26 mouse cellular contexts compared by ENCODE assay signal in the genomic region with DNA sequence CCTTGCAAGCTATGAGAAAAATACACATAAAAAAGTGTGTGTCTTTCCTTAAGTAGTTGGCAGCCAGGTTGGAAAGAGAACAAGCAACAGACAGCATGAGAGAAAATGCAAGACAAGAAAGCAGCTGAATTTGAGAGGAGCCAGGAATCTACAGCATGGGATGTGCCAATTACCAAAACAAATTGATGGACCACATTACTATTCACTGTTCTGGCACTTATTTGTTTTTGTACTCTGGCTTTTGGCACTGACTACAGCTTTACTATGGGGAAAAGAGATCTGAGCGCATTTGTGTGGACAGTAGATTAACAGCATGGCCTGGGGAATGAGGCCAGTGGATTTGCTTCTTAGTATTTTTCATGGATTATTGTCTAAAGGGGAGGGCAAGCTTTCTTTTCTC.
DNase-seq lines count a peak whose midpoint lies in the region; ATAC-seq lines count a peak whose summit lies in the region.
"Had no signal": no experiment of that assay in that cellular context is flagged by ENCODE, and none has a peak within 500 bp of the region (broad histone marks: within the 10 kb centered on the region; RNA-seq: fewer than 3 reads in every experiment).

No protein-coding gene starts in this region.

- H3K27me3 ChIP-seq in hindbrain, embryonic 15.5 days = no peaks in the 10 kb centered on the region
- H3K27me3 ChIP-seq in hindbrain, embryonic 12.5 days = no peaks in the 10 kb centered on the region
- H3K27me3 ChIP-seq in midbrain, embryonic 14.5 days (ENCODE audit: control insufficient read depth, insufficient read depth, low read length) = no peaks in the 10 kb centered on the region
- no peaks in the 10 kb centered on the region for H3K27me3 ChIP-seq in midbrain, embryonic 13.5 days
- H3K27me3 ChIP-seq: heart, embryonic 15.5 days; neural tube, embryonic 13.5 days; stomach, embryonic 15.5 days had no signal

- H3K27ac ChIP-seq in hindbrain, embryonic 15.5 days (replicated peaks) = no peak overlapping the region
- H3K27ac ChIP-seq in hindbrain, embryonic 12.5 days = no peak overlapping the region
- H3K27ac ChIP-seq in midbrain, embryonic 14.5 days (replicated peaks; ENCODE audit: low read depth, low read length) = no peak overlapping the region
- H3K27ac ChIP-seq in midbrain, embryonic 13.5 days = no peak overlapping the region
- H3K27ac ChIP-seq: gastrocnemius, adult 2 months; heart, embryonic 15.5 days; layer of hippocampus, adult 2 months; limb, embryonic 10.5 days; midbrain, embryonic 10.5 days; neural tube, embryonic 13.5 days; stomach, embryonic 15.5 days had no signal

- H3K4me3 ChIP-seq in hindbrain, embryonic 15.5 days = no peak overlapping the region
- H3K4me3 ChIP-seq in hindbrain, embryonic 12.5 days = no peak overlapping the region
- H3K4me3 ChIP-seq in midbrain, embryonic 14.5 days (replicated peaks; ENCODE audit: low read depth, low read length) = no peak overlapping the region
- H3K4me3 ChIP-seq in midbrain, embryonic 13.5 days (replicated peaks) = no peak overlapping the region
- H3K4me3 ChIP-seq: gastrocnemius, adult 2 months; heart, embryonic 15.5 days; layer of hippocampus, adult 2 months; limb, embryonic 10.5 days; midbrain, embryonic 10.5 days; myocyte; neural tube, embryonic 13.5 days; stomach, embryonic 15.5 days had no signal

- no peaks in the 10 kb centered on the region for H3K9me3 ChIP-seq in hindbrain, embryonic 15.5 days
- H3K9me3 ChIP-seq in hindbrain, embryonic 12.5 days (replicated peaks) = no peaks in the 10 kb centered on the region
- H3K9me3 ChIP-seq in midbrain, embryonic 14.5 days (ENCODE audit: control insufficient read depth, low read length) = peaks cover 4% of the 10 kb centered on the region; the same call in 1 of the 2 replicates
- H3K9me3 ChIP-seq in midbrain, embryonic 13.5 days = no peaks in the 10 kb centered on the region
- H3K9me3 ChIP-seq: heart, embryonic 15.5 days; limb, embryonic 10.5 days; midbrain, embryonic 10.5 days; neural tube, embryonic 13.5 days; stomach, embryonic 15.5 days had no signal

- H3K9ac ChIP-seq in hindbrain, embryonic 15.5 days = no peak overlapping the region
- no peak overlapping the region for H3K9ac ChIP-seq in hindbrain, embryonic 12.5 days
- no peak overlapping the region for H3K9ac ChIP-seq in midbrain, embryonic 14.5 days (replicated peaks; ENCODE audit: low read length)
- H3K9ac ChIP-seq in midbrain, embryonic 13.5 days (replicated peaks) = no peak overlapping the region
- H3K9ac ChIP-seq: heart, embryonic 15.5 days; neural tube, embryonic 13.5 days; stomach, embryonic 15.5 days had no signal

- no peaks in the 10 kb centered on the region for H3K4me1 ChIP-seq in hindbrain, embryonic 15.5 days (replicated peaks)
- H3K4me1 ChIP-seq in hindbrain, embryonic 12.5 days = no peaks in the 10 kb centered on the region
- H3K4me1 ChIP-seq in midbrain, embryonic 14.5 days (ENCODE audit: control insufficient read depth, insufficient read depth, low read length) = no peaks in the 10 kb centered on the region
- 0 out of 2 replicates have a peak, but pooled peaks cover 3% of the 10 kb centered on the region for H3K4me1 ChIP-seq in midbrain, embryonic 13.5 days (replicated peaks)
- H3K4me1 ChIP-seq: heart, embryonic 15.5 days; limb, embryonic 10.5 days; midbrain, embryonic 10.5 days; stomach, embryonic 15.5 days had no signal

- H3K36me3 ChIP-seq in hindbrain, embryonic 15.5 days = no peaks in the 10 kb centered on the region
- H3K36me3 ChIP-seq in hindbrain, embryonic 12.5 days = no peaks in the 10 kb centered on the region
- H3K36me3 ChIP-seq in midbrain, embryonic 14.5 days (ENCODE audit: control insufficient read depth, insufficient read depth, low read length) = no peaks in the 10 kb centered on the region
- no peaks in the 10 kb centered on the region for H3K36me3 ChIP-seq in midbrain, embryonic 13.5 days
- H3K36me3 ChIP-seq: heart, embryonic 15.5 days; limb, embryonic 10.5 days; midbrain, embryonic 10.5 days; neural tube, embryonic 13.5 days; stomach, embryonic 15.5 days had no signal

- 48% methylated on average over 1 of the region's 1 CpGs for whole genome bisulfite sequencing in hindbrain, embryonic 15.5 days
- WGBS in hindbrain, embryonic 12.5 days = 60% methylated on average over 1 of the region's 1 CpGs
- 30% methylated on average over 1 of the region's 1 CpGs for WGBS in midbrain, embryonic 14.5 days
- 48% methylated on average over 1 of the region's 1 CpGs for WGBS in midbrain, embryonic 13.5 days

- peak; percentile 51; the same call in 1 of the 2 replicates for ATAC-seq in hindbrain, embryonic 15.5 days (ENCODE audit: low FRiP score, low read depth)
- no peak for ATAC-seq in hindbrain, embryonic 12.5 days (ENCODE audit: low FRiP score)
- 0 out of 2 replicates have a peak, but pooled peaks have one; percentile 46 for ATAC-seq in midbrain, embryonic 14.5 days (ENCODE audit: low FRiP score, low TSS enrichment)
- ATAC-seq in midbrain, embryonic 13.5 days = no peak

- H3K4me2 ChIP-seq in hindbrain, embryonic 15.5 days = no peak overlapping the region
- H3K4me2 ChIP-seq in hindbrain, embryonic 12.5 days (replicated peaks) = no peak overlapping the region
- H3K4me2 ChIP-seq in midbrain, embryonic 14.5 days (ENCODE audit: low read length) = no peak overlapping the region
- no peak overlapping the region for H3K4me2 ChIP-seq in midbrain, embryonic 13.5 days (replicated peaks)
- H3K4me2 ChIP-seq: heart, embryonic 15.5 days; neural tube, embryonic 13.5 days; stomach, embryonic 15.5 days had no signal

- DNase-seq in cerebellum, postnatal 10 days = peak; percentile 47 to 51
- no peak for DNase-seq in cerebellum, adult 8-10 months
- peak; percentile 41 for DNase-seq in midbrain, embryonic 14.5 days
- peak; percentile 2 for DNase-seq in skeletal muscle tissue, adult 2 months (ENCODE audit: low read depth, low spot score)
- no peak for DNase-seq in heart, adult 11 months
- DNase-seq: adrenal gland, postnatal 10 days; cerebellum, adult 9-11 months; gastrocnemius, adult 2 months; heart, postnatal 36 days; kidney, adult 8-10 months; kidney, postnatal 25 days; liver; lung, postnatal 10 days; right cerebral cortex, adult 18-20 months; right cerebral cortex, postnatal 4 days; thymus, adult 18-20 months had no signal

Comparison
In these comparisons a context has a peak if more than half of its experiments do, and no peak if none do; other contexts are left out.
1. DNase-seq: peak in cerebellum, postnatal 10 days (2 of 2), midbrain, embryonic 14.5 days (single experiment) and skeletal muscle tissue, adult 2 months (single experiment); none in cerebellum, adult 8-10 months (single experiment) and heart, adult 11 months (single experiment).
2. ATAC-seq: peak in hindbrain, embryonic 15.5 days (single experiment) and midbrain, embryonic 14.5 days (single experiment); none in hindbrain, embryonic 12.5 days (single experiment) and midbrain, embryonic 13.5 days (single experiment).